Mouse (Mus musculus) embryo, embryonic 11.5 days (tissue): ENCODE measurements around the gene Jade2.
A peak's percentile ranks its signal among the peaks of the same experiment; 100 is the strongest.

Source experiments
- DNase-seq: peaks from one replicate; pipeline ENCODE4 v3.0.0-alpha.2; 2012; ENCODE audit warnings: low read depth, low spot score

Jade2 gene

DNA sequence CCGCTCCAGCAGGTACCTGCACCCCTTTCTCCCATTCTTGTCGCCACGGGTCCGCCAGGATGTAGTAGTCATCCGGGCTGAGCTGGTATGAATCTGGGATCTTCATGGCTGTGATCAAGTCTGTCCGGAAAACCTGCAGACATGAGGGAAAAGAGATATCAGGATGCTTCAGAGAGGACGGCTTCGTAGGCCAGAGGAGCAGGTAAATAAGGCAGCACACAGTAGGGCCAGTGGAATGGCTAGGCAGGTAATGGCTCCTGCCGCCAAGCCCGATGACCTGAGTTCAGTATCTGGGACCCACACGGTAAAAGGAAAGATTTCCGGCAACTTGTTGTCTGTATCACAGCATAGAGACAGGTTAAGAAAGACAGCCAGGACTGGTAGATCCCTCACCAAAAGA lies 21.9 kb downstream of the Jade2 start:
- no peak for DNase-seq

DNA sequence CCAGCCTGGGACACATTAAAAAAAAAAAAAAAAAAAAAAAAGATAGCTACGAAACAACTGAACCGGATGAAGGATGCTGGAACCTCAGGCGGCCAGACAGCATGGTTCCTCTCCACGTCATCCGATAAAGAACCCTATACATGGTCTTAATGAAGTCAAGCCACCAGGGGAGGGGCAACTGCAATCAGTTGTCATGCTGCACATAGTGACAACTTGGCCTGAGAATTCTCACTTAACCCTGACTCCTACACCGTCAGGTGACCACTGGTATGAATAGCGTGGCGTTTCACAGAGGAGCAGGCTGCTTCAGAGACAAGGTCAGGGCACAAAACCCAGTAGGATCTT lies 23.4 kb downstream of the Jade2 start:
- DNase-seq, result no peak

DNA sequence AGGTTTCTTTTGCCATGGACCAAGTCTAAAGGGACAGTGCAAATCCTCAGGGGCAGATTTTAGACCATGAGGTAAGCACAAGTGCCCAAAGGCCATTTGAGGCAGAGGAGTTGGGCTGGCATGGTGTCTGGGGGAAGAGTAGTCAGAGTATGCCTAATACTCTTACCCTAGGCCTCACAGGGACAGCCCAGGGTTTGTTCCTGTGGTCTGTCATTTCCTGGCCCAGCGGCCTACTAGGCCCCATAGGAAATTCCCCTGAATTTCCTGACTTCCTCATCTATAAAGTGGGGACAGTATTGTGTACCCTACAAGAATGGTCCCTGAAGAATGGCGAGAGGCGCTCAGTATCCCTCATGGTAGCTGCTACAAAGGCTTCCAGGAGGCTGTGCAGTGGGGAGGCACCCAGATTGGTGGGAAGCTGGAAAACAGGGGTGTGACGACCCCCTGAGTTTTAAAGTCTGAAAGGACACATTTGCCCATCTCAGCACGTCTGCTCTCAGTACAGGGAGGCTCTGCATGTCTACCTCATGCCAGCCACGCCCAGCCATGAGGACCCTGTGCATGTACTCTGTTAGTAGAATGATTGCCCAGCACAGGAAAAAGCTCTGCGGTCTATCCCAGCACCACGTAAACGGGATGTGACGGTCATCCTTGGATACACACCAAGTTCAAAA lies 23.9 kb downstream of the Jade2 start:
- no peak for DNase-seq

DNA sequence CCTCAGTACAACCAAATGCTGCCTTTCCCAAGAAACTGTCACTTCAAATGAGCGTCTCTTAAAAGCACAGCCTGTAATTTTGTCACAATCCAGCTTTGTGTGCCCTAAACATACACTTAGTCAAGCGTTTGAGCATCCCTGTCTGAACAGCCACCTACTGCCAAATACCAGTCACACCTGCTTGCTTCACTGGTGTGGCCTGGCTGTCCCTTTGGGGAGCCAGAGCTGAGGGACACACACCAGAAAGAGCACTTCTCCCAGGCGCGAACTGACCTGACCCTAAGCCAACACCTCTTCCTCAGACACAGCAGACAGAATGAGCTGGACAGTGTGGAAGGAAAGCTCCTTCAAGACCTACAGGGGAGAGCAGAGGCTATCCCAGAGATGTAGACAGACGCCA lies 24.5 kb downstream of the Jade2 start:
- no peak for DNase-seq

DNA sequence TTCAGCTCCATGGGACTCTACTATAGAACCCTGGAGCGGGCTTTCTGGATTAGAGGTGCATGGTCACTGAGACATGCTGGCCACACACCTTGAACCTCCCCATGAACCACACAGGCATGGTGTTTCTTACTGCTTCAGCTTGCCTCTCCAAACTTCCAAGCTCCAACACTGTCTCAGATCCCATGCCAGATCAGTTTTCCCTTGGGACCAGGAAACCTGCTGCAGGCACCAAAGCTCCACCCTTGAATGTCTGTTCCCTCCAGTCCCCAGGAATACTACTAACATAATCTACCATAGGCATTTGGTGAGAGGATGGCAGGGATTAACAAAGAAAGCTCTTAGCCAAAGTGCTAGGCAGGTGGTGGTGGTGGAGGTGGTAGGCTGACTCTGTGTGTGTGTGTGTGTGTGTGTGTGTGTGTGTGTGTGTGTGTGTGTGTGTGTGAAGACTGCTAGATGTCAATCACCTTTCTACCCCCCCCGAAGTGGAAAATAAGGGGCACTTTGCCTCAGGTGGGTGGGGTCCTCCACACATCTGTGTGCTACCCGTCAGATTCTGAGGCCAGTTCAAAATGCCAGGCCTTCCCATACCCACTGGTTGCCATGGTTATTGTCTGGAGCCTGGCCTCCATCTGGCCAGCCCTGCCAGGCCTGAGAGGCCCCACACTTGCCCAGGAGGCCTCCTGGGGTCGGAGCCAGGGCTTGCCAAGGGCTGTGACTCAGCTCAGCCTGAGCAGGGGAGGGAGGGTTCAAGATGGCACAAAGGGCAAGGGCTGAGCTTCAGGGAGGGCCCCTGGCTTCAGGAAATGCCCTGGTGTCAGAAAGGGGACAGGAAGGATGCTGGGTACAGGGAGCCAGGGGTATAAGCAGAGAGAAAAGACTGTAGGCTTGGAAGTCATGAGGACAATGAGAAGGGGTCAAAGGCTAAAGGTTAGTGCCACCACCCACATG lies 25.2 kb downstream of the Jade2 start:
- DNase-seq, result no peak

DNA sequence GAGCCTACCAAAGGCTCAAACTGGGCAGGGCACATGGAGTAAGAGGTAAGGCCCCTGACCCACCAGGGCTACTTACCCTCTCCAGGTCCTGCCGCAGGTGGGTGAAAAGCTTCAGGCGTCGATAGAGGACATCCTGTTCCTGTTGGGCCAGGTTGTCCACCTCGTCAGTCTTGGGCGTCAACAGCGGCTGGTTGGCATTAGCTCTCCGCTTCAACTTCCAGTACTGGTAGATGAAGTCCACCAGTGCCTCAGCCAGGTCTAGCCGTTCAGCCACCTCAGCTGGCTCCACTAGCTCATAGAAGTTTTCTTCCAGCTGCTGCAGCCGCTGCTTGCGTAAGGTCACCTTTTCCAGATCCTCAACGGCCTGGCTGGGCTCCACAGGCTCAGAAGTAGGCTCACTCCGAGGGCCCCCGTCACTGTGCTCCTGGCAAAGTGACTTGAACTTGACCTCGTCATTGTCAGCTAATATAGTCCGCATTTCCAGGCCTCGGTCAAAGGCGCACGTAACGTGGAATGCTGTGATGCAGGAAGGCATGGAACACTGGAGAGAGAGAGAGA lies 32.5 kb downstream of the Jade2 start:
- no peak for DNase-seq

DNA sequence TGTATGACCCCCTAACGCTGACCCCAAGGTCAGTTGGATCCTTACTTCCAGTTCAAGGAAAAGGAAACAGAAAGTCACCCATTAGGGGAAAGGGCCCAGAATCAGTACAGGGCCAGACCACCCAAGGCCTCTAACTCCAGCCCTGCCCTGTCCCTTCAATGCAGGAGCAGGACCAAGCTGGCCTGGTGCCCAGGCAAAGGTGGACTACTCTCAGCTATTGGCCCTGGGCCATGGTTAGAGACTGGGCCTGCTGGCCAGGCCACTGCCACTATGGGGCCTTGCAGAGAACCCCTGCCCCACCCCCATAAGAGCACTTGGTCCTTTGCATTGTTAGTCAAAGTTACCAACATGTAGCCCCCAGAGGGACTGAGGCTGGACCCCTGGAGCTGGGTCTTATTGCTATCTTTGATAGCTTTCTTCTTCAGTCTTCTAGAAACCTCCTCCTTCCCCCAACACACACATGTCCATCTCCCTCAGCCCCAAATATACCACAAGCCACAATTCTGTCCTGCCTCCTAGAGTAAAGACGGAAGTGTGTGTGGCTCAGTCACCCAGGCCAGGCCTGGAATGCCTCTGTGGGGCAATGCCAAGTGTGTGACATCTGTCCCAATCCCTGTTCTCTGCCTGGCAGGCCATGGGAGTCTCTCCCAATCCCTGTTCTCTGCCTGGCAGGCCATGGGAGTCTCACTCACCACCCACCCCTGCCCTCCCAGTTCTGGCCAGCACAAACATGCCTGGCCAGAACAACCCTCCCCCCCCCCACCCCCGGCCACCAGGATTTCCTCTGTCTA lies 33.3 kb downstream of the Jade2 start:
- DNase-seq, result no peak

DNA sequence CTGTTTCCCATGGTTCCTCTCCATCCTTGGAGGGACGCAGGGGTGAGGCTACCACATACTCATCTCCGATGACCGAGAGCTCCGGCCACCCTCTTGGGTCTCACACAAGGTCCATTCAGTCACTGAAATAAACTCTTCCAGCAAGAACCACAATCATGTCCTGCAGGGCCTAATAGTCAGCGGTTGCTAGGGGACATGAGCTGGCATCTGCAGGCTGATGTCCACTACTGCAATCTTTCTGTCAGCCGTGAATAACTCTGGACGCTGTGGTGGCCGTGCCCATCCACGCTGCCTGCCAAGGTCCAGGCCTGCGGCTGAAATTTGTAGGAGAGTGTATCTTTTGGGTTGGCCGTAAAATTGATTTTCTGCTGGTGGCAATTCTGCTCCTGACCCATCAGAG lies 34.2 kb downstream of the Jade2 start:
- DNase-seq, result no peak

DNA sequence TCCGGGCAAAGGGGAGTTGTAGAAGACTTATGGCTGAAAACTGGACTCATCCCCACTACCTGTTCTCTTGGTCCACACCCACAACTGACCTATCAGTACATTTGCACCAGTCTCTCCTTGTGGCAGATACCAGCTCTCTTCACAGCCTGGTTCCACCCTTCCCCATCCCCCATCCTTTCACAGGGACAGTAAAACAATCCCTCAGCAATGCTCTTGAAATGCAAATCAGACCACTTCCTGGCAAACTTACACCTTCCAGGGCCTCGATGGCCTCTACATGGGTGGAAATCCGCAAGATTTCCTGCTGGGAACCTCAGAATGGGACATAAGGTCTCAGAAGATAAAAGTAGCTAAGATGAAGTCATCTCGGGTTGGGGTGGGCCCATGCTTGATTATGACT lies 34.7 kb downstream of the Jade2 start:
- no peak for DNase-seq

DNA sequence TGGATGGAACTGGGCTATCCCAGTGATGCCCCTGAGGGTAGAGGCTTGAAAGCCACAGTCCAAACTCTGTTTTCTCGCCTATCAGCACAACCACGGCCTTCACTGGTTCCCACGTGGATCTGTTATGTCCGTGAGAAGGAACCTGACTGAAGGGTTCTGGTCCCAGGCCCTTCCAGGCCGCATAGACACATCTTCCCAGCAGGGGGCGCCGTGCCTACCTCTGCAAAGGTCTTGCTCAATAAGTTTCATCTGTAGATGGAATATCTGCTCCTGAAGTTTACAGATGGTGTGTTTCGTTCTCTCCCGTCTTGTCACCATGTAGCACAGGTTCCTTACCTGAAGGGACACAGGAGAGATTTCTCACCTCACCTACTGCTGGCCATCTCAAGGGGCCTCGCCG lies 36.6 kb downstream of the Jade2 start:
- DNase-seq, result peak; percentile 45

DNA sequence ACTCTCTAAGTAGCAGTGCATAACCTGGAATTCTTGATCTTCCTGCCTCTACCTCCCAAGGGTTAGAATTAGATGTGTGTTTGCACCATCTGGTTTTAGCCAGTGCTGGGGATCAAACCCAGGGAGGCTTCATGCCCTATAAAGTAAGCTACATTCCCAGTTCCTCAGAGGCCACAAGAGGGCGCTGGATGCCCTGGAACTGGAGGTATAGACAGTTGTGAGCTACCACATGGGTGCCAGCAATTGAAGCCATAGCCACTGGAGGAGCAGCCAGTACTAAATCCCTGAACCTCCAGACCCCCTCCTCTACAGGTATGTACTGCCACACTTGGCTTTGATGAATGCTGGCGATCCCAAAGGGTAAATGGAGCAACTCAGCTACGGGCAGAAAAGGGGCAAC lies 37.5 kb downstream of the Jade2 start:
- DNase-seq, result no peak

DNA sequence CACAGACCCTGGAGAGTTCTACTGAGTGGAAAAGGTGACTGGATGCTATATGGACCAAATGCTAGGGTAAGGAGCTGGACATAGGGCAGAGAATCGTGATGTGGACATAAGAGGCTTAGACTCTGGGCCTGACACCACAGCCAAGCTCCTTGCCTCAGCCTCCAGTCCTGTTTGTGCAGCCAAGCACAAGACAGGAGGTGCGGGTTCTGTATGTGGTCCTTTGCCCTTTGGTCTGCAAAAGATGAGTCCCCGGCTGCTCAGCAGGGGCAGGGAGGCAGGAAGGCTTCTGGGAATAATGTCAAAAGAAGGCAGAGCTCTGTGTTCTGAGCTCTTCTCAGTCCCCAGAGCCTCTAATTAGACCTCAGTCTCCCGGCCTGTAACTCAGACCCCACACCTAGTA lies 38.6 kb downstream of the Jade2 start:
- DNase-seq, result no peak

DNA sequence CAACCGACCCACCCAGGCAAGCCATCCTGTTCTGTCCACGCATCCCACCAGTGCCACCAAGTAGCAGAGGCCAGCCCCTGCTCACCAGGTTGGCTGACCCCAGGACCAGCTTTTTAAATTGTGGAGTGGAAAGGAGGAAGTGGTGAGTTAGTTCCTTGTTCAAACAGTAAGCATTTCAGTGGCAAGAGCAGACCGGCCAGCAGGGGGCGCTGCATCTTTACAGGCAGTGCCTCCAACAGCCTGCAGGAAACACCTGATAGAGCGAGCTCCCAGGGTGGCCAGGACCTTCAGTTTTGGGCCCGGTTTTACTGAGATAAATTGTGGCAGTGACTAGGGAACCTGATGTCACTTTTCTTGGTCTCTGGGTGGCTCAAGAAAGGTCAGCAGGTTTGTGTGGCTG lies 39.7 kb downstream of the Jade2 start:
- peak; percentile 66 for DNase-seq

DNA sequence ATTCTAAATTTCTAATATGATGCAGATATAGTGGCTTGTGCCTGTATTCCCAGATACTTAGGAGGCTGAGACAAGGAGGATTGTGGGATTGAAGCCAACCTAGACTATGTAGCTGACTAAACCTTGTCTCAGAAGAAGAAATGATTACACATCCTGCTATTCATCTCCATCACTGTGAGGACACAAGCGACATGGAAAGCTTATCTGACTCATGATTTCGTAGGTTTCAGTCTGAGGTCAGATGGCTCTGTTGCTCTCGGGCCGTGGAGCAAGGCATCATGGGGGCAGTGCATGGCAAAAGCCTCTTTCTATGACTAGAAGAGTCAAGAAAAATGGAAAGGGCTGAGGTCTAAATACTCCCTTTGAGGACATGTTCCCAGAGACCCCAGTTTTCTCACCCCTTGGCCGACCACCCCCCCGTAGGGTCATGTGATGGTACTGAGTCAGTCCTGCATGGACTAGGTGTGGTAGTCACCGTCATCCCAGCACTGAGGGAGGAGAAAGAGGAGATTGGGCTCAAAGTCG lies 45.4 kb downstream of the Jade2 start:
- DNase-seq, result no peak

DNA sequence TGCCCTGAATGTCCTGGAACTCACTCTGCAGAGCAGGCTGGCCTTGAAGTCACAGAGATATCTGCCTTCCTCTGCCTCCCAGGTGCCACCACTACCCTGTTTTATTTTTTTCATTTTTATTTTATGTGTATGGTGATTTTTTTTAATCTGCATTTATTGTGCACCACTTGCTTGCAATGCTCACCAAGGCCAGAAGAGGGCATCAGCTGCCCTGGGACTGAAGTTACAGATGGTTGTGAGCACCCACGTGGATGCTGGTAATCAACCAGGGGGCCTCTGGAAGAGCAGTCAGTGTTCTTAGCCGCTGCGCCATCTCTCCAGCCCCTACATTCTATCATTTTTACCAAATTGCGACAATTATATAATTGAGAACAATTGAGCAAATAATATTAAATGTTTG lies 46.2 kb downstream of the Jade2 start:
- no peak for DNase-seq

DNA sequence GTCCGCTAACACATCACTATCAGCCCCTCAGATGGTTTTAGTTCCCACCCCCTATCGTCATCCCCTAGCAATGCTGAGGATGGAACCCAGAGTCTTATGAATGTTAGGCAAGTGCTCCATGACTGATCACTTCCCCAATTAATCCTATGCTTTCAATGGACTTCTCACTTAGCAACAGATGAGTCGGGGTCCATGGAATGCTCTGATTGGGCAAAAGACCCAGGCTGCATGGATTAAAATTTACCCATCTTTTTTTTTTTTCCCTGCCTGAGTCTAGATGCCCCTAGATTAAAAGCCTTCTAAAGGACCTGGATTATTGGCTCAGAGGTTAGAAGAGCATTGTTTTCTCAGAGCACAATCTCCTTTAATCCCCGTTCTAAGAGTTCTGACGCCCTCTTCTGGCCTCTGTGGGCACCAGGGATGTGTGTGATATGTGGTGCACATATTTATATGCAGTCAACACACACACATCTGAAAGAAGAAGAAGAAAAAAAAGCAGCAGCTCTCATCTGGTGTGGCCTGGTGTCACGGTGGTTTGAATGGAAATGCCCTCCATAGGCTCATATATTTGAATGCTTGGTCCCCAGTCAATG lies 47.7 kb downstream of the Jade2 start:
- no peak for DNase-seq

DNA sequence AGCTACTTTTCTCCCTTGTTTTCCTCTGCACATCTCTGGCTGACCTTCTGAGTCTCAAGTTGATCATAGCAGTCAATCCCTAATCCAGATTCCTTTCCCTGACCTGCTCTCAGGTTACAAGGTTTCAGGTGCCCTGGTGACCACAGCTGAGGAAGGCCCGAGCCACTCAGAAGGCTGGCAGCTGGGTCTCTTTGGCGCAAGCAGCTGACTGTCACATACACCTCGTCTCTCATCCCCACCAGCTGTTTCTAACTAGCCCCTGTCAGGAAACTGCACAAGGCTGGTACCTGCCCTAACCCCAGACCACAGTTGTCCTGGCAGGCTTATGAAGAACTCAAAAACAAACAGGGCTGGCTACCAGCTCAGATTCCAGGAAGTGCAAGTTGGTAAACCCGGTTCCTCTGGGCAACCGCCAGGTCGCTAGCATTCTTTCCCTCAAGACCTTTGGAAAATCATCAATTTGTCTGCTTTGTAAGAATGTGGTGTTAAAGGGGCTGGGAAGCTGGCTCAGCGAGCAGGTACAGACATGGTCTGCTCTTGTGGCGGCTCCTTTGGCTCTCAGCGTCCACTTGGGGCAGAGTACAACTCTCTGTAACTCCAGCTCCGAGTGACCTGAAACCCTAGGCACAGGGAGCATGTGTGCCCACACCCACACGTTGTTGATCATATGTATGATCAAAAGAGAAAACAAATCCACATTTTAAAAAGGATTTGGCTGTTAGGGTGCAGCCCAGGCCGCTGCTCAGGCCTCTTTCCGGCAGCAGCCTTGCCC lies 50.2 kb downstream of the Jade2 start:
- no peak for DNase-seq

DNA sequence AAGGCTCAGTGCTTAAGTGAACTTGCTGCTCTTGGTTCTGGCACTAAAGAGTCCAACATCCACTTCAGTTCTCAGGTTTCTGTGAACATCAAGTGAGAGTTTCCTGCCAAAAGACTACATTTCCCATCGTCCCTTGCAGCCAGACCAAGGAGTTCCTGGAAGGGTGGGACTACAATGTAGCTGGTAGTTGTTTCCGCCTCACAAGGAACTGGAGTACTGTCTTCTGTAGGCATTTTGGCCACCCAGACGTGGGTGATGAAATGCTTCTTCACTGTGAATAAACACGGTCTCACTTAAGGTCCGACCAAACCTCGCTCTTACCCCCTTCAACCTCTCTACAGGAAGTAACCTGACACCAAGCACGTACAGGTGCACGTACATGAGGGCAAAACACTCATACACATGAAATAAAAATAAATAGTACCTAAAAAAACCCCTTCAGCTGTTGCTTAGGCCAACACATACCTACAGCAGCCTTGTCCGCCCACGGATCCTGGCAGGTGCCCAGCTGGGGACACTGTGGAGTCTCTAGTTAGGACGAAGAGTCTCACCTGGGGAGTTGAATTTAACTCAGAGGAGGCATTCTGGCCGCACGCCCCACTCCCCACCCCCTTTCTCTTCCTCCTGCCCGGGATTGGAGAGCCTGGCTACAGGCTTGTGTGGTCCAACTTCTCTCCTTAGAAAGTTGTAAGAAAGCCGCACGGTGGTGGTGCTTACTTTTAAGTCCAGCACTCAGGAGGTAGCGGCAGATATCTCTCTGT lies 52.1 kb downstream of the Jade2 start:
- DNase-seq, result peak; percentile 29

DNA sequence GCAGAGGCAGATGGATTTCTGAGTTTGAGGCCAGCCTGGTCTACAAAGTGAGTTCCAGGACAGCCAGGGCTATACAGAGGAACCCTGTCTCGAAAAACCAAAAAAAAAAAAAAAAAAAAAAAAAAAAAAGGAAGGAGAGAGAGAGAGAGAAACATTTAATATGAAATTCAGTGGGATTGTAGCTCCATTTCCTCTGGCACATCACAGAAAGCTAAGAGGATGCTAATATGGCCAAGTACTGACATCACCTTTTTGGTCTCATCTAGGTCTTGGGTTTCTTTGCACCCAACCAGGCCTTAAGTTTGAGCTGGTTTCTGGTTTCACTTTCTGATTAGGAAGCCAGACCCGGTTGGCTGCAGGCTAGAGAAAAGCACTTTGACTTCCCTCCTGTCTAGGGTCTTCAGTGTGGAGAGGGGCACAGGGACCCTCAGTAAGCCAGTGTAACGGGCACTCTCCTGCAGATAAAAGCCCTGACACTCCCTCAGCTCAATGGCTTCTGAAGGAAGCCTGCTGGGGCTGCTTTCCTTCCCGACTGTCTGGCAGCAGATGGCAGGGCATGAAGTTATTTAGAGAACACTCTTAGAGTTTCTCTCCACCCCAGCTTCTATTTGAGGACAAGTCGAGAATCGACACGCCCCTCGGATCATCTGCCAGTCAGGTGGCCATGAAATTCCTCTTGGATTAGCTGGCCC lies 56.7 kb downstream of the Jade2 start:
- DNase-seq, result no peak
